ENCODE assay signal across 15 mouse cellular contexts in the genomic region with DNA sequence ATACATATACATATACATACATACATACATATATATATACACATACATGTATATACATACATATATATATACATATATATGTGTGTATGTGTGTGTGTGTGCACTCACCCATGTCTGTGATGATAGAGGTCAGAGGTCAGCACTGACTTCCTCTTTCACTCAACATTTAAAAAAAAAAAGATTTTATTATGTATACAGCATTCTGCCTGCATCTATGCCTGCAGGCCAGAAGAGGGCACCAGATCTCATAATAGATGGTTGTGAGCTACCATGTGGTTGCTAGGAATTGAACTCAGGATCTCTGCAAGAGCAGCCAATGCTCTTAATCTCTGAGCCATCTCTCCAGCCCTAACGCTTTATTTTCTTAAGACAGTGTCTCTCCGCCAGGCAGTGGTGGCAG. TPM values are rescaled to one million over a fixed set of nuclear protein-coding genes. Genes with fewer than 3 reads are reported as not detected.
DNase-seq lines count a peak whose midpoint lies in the region; ATAC-seq and TF ChIP-seq lines count a peak whose summit lies in the region.
"Had no signal": no experiment of that assay in that cellular context is flagged by ENCODE, and none has a peak within 500 bp of the region (broad histone marks: within the 10 kb centered on the region; RNA-seq: fewer than 3 reads in every experiment).

No protein-coding gene starts in this region.

- no peaks in the 10 kb centered on the region for H3K4me1 ChIP-seq in liver, postnatal 0 days (ENCODE audit: insufficient read depth)
- H3K4me1 ChIP-seq: limb, embryonic 15.5 days; stomach, embryonic 15.5 days had no signal

- no peak overlapping the region for H3K4me2 ChIP-seq in liver, postnatal 0 days (ENCODE audit: low read depth, low read length)
- H3K4me2 ChIP-seq: limb, embryonic 15.5 days; stomach, embryonic 15.5 days had no signal

- no peaks in the 10 kb centered on the region for H3K27me3 ChIP-seq in liver, postnatal 0 days (ENCODE audit: insufficient read depth, low read length)
- H3K27me3 ChIP-seq: limb, embryonic 15.5 days; stomach, embryonic 15.5 days had no signal

- H3K9me3 ChIP-seq in liver, postnatal 0 days (ENCODE audit: low read length), result no peaks in the 10 kb centered on the region
- H3K9me3 ChIP-seq: limb, embryonic 15.5 days; stomach, embryonic 15.5 days had no signal

- intact Hi-C loops in left cerebral cortex, postnatal 10 days (cut with DNase I), result no loop called here

- no peaks in the 10 kb centered on the region for H3K36me3 ChIP-seq in liver, postnatal 0 days (replicated peaks; ENCODE audit: insufficient read depth, low read length)
- H3K36me3 ChIP-seq: limb, embryonic 15.5 days; stomach, embryonic 15.5 days had no signal

- no peak for DNase-seq in liver, postnatal 0 days
- no peak for DNase-seq in liver
- DNase-seq in ZHBTc4 (ENCODE audit: low read depth, low spot score), result peak; percentile 61
- peak; percentile 33 for DNase-seq in thymus, postnatal 14 days
- DNase-seq in left cerebral cortex, postnatal 10 days (ENCODE audit: extremely low spot score in 1 of 2, low spot score in 2 of 2), result no peak
- DNase-seq: cerebellum, adult 2 months; gastrocnemius, postnatal 10 days; kidney, postnatal 14 days; lung, postnatal 14 days; right cerebral cortex, postnatal 4 days had no signal

- peak; percentile 55 for TF ChIP-seq CTCF in liver, postnatal 0 days (IDR thresholded peaks at IDR 0.05; ENCODE audit: low read depth)

- no peak overlapping the region for H3K27ac ChIP-seq in liver, postnatal 0 days (ENCODE audit: low read depth)
- H3K27ac ChIP-seq: limb, embryonic 15.5 days; stomach, embryonic 15.5 days had no signal

- ATAC-seq in liver, postnatal 0 days, result peak; percentile 21; the same call in 1 of the 2 replicates
- ATAC-seq in CD4-positive, CD25-positive, alpha-beta regulatory T cell, adult 4 months, result peak; percentile 67
- no peak for ATAC-seq in frontal cortex, adult (ENCODE audit: low TSS enrichment)
- ATAC-seq: hindbrain, embryonic 16.5 days had no signal

- WGBS in liver, postnatal 0 days (ENCODE audit: insufficient replicate concordance), result 79% methylated on average over 2 of the region's 2 CpGs

- no peak overlapping the region for H3K9ac ChIP-seq in liver, postnatal 0 days (replicated peaks)
- H3K9ac ChIP-seq: limb, embryonic 15.5 days; stomach, embryonic 15.5 days had no signal

- no peak for TF ChIP-seq EP300 in liver, postnatal 0 days (IDR thresholded peaks at IDR 0.05; ENCODE audit: low read depth)

- no peak overlapping the region for H3K4me3 ChIP-seq in liver, postnatal 0 days (ENCODE audit: low read depth, low read length)
- H3K4me3 ChIP-seq: limb, embryonic 15.5 days; stomach, embryonic 15.5 days had no signal

RNA-seq across cellular contexts. Expression of gene Ddx47, which starts 14.5 kb away (rescaled TPM):
- polyA plus RNA-seq in liver, postnatal 0 days (2015; fragmentation: Nextera tagmentation; extraction: Ambion mirVana), result 32.5 and 34.8 TPM in 2 replicates
- polyA plus RNA-seq in CD4-positive, CD25-positive, alpha-beta regulatory T cell, adult 4 months (2017; shearing (Covaris generic)), result 100 to 1,000 TPM; 167 to 189 TPM
- 10 to 100 TPM; 51.6 to 53.7 TPM for total RNA-seq in left cerebral cortex, postnatal 10 days (2021)

RNA-seq across cellular contexts. Expression of gene Apold1, which starts 15.4 kb away (rescaled TPM):
- 2.4 and 2.5 TPM in 2 replicates for polyA plus RNA-seq in liver, postnatal 0 days (2015; fragmentation: Nextera tagmentation; extraction: Ambion mirVana)
- polyA plus RNA-seq in CD4-positive, CD25-positive, alpha-beta regulatory T cell, adult 4 months (2017; shearing (Covaris generic)), result under 1 TPM; 0.16 to 0.32 TPM
- total RNA-seq in left cerebral cortex, postnatal 10 days (2021), result 1 to 10 TPM; 5.4 to 5.7 TPM

Comparison
In these comparisons a context has a peak if more than half of its experiments do, and no peak if none do; other contexts are left out.
1. DNase-seq: peak in ZHBTc4 (single experiment) and thymus, postnatal 14 days (single experiment); none in liver, postnatal 0 days (single experiment), liver (single experiment) and left cerebral cortex, postnatal 10 days (0 of 2).